Mouse (Mus musculus) heart, postnatal 0 days (tissue): Measurements from ENCODE around the gene Adora1.
A peak's percentile ranks its signal among the peaks of the same experiment; 100 is the strongest.

Experiments
- CTCF ChIP-seq: IDR thresholded peaks from 2 replicates; pipeline ENCODE4 v1.5.1; 2016; ENCODE audit warnings: antibody characterized with exemption, control low read depth, low read depth
- EP300 ChIP-seq: IDR thresholded peaks from 2 replicates; pipeline ENCODE4 v1.6.1; 2016; ENCODE audit warnings: antibody characterized with exemption, low read depth

DNA sequence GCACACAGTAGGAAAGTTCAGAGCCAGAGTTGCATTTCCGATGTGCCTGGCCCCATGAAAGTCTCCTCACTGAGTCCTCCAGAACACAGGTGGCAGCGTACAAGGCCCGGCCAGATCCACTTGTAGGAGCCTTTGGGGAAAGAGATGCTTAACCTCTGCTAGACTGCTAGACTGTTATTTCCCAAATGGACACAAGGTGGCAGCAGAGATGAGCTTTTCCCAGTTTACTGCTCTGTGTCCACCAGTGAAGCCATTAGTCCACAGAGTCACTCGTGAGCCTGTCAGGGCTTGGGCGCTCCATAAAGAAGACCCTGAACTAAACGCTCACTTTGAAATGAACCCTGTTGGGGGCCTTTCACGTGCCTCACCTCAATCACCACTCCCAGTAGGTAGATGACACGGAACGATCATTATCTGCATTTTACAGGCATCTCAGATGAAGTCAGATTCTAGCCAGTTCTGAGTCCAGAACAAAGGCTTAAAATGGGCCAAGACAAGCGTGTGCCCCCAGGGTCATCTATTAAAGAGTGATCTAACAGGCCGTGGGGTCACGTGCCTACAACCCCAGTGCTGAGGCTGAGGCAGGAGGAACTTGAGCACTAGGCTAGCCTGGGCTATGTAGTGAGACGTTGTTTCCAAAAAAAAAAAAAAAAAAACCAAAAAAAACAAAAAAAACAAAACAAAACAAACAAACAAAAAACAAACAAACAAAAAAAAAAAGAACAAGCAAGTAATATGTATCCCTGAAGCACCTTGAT is 83.4 kb downstream of the Adora1 start:
- TF ChIP-seq EP300 (no peak), CTCF (peak; percentile 93)
